Mouse (Mus musculus): ENCODE data around the gene Smg1.

- no peak for TF ChIP-seq CTCF (IDR thresholded peaks at IDR 0.05; ENCODE audit: borderline replicate concordance, insufficient read depth, low read depth, low read length)
- no peak for TF ChIP-seq POLR2A (IDR thresholded peaks at IDR 0.05; ENCODE audit: borderline replicate concordance, insufficient read depth, low read length)
Measured at GRCm38 (mm10) chr7:118125736-118126135, 117.7 kb downstream of the Smg1 start.

All from cerebellum, adult 2 months (tissue).